Mouse (Mus musculus) stomach, embryonic 14.5 days (tissue): ENCODE measurements around the gene Rasgef1c. TPM values are rescaled to one million over a fixed set of nuclear protein-coding genes. Genes with fewer than 3 reads are reported as not detected.

ENCODE experiments used
- ATAC-seq: fragments of 200-750 bp; cut with Nextera tagmentation; 2 replicates; pipeline ENCODE4 v1.8.0; 2017; ENCODE audit warnings: low read depth, moderate TSS enrichment; ENCODE audit not compliant: insufficient number of reproducible peaks, insufficient read depth, low FRiP score
- H3K27ac ChIP-seq: fragments of 300-500 bp; sonication (generic); 2 replicates; pipeline ENCODE4 v1.5.1; 2014; ENCODE audit warnings: mild to moderate bottlenecking, low read length, moderate library complexity, mixed read lengths
- H3K27me3 ChIP-seq: fragments of 300-500 bp; sonication (generic); 2 replicates; pipeline ENCODE4 v1.6.1; 2014; ENCODE audit warnings: low read length, control low read depth, mixed read lengths; ENCODE audit not compliant: control insufficient read depth, insufficient read depth
- H3K36me3 ChIP-seq: fragments of 300-500 bp; sonication (generic); 2 replicates; pipeline ENCODE4 v1.6.1; 2014; ENCODE audit warnings: mild to moderate bottlenecking, control low read depth, low read length, moderate library complexity, mixed read lengths; ENCODE audit not compliant: control insufficient read depth, insufficient read depth
- H3K4me1 ChIP-seq: fragments of 300-500 bp; sonication (generic); 2 replicates; pipeline ENCODE4 v1.6.1; 2014; ENCODE audit warnings: low read length, control low read depth, mixed read lengths; ENCODE audit not compliant: control insufficient read depth, insufficient read depth
- H3K4me2 ChIP-seq: fragments of 300-500 bp; sonication (generic); replicated peaks from 2 replicates; pipeline ENCODE4 v1.6.1; 2014; ENCODE audit warnings: low read depth, low read length, control low read depth
- H3K4me3 ChIP-seq: fragments of 300-500 bp; sonication (generic); 2 replicates; pipeline ENCODE4 v1.5.1; 2014; ENCODE audit warnings: low read depth, low read length, control low read depth
- H3K9ac ChIP-seq: fragments of 300-500 bp; sonication (generic); replicated peaks from 2 replicates; pipeline ENCODE4 v1.6.1; 2014; ENCODE audit warnings: low read depth, mild to moderate bottlenecking, control low read depth, low read length, moderate library complexity, mixed read lengths
- H3K9me3 ChIP-seq: fragments of 300-500 bp; sonication (generic); 2 replicates; pipeline ENCODE4 v1.6.1; 2016; ENCODE audit warnings: low read depth, low read length, control low read depth; ENCODE audit not compliant: control insufficient read depth
- WGBS: fragments of 180-500 bp; shearing (Covaris S2); extraction: QIAGEN DNeasy Blood & Tissue Kit; methylation state at CpG from one replicate; pipeline ENCODE4 v1.1.7; 2014; 5-methylcytosine and 5-hydroxymethylcytosine counted together
- polyA plus RNA-seq: library from polyadenylated mRNA; unstranded; fragments of >200 nt; fragmentation: Nextera tagmentation; extraction: Ambion mirVana; gene quantifications from 2 replicates; pipeline ENCODE4 v1.2.1, GENCODE M21; 2014

Rasgef1c gene
- polyA plus RNA-seq, 1 experiment from 2014 or later, result 0.54 TPM

GRCm38 (mm10) chr11:49982881-49983280 is 81.2 kb downstream of the Rasgef1c start:
- no peak overlapping the region for H3K4me2 ChIP-seq
- H3K9me3 ChIP-seq, result no peaks in the 10 kb centered on the region
- ATAC-seq, result no peak
- no peak overlapping the region for H3K27ac ChIP-seq
- 0 out of 2 replicates have a peak, but pooled peaks cover 3% of the 10 kb centered on the region for H3K4me1 ChIP-seq
- no peak overlapping the region for H3K4me3 ChIP-seq
- no peak overlapping the region for H3K9ac ChIP-seq
- WGBS, result 51% methylated on average over 4 of the region's 4 CpGs
- no peaks in the 10 kb centered on the region for H3K27me3 ChIP-seq
- no peaks in the 10 kb centered on the region for H3K36me3 ChIP-seq

- no peak overlapping the region for H3K9ac ChIP-seq
- H3K27ac ChIP-seq, result no peak overlapping the region
- ATAC-seq, result no peak
- no peaks in the 10 kb centered on the region for H3K27me3 ChIP-seq
- H3K4me1 ChIP-seq, result 0 out of 2 replicates have a peak, but pooled peaks cover 3% of the 10 kb centered on the region
- no peak overlapping the region for H3K4me3 ChIP-seq
- no peak overlapping the region for H3K4me2 ChIP-seq
- no peaks in the 10 kb centered on the region for H3K9me3 ChIP-seq
- 78% methylated on average over 4 of the region's 4 CpGs for WGBS
- no peaks in the 10 kb centered on the region for H3K36me3 ChIP-seq
Measured at GRCm38 (mm10) chr11:49983875-49984552, 82.4 kb downstream of the Rasgef1c start.

DNA sequence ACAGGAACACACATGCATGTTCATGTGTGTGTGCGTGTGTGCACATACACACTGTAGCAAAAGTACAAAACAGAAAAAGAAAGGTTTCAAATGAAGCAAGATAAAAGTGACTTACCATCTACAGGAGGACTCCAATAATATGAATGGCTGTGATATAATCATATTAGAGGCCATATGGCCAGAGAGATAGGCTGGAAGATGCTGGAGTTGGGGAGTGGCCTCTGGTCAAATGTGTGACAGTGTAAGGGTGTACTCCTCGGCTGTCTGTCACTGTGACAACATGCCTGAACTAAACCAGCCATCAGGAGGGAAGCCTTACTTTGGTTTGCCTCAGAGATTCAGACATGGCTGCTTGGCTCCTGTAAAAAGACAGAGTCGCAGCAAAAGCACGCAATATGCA is 83.4 kb downstream of the Rasgef1c start:
- no peak overlapping the region for H3K9ac ChIP-seq
- WGBS, result 81% methylated on average over 4 of the region's 4 CpGs
- no peak overlapping the region for H3K4me3 ChIP-seq
- no peak for ATAC-seq
- no peaks in the 10 kb centered on the region for H3K36me3 ChIP-seq
- no peak overlapping the region for H3K27ac ChIP-seq
- 0 out of 2 replicates have a peak, but pooled peaks cover 3% of the 10 kb centered on the region for H3K4me1 ChIP-seq
- H3K27me3 ChIP-seq, result no peaks in the 10 kb centered on the region
- no peaks in the 10 kb centered on the region for H3K9me3 ChIP-seq
- H3K4me2 ChIP-seq, result no peak overlapping the region

- H3K9ac ChIP-seq, result no peak overlapping the region
- no peak overlapping the region for H3K4me2 ChIP-seq
- 0 out of 2 replicates have a peak, but pooled peaks cover 2% of the 10 kb centered on the region for H3K4me1 ChIP-seq
- WGBS, result 24% methylated on average over 10 of the region's 10 CpGs
- H3K27ac ChIP-seq, result no peak overlapping the region
- no peak overlapping the region for H3K4me3 ChIP-seq
- peak; percentile 65; the same call in 1 of the 2 replicates for ATAC-seq
- no peaks in the 10 kb centered on the region for H3K27me3 ChIP-seq
- no peaks in the 10 kb centered on the region for H3K36me3 ChIP-seq
- no peaks in the 10 kb centered on the region for H3K9me3 ChIP-seq
Measured at GRCm38 (mm10) chr11:49986277-49987036, 84.8 kb downstream of the Rasgef1c start.

DNA sequence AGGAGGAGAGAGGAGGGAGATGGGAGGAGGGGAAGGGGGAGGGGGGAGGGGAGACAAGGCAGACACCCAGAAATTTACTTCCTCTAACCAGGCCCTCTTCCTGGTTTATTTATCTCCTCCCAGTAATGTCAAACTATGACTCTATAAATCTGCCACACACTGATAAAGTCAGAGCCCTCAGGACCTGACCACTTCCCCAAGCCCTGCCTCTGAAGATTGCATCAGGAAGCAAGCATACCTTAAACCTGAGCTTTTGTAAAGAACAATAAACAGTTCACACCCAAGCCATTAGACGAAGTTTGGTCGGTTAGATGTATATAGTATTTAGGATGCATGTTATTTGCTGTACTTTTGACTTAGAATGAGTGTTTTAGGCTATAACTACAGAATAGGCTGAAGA is 92.9 kb downstream of the Rasgef1c start:
- Histone ChIP-seq H3K36me3 (no peaks in the 10 kb centered on the region), H3K9me3 (no peaks in the 10 kb centered on the region), H3K27me3 (no peaks in the 10 kb centered on the region), H3K9ac (no peak overlapping the region), H3K27ac (no peak overlapping the region), H3K4me2 (no peak overlapping the region), H3K4me1 (no peaks in the 10 kb centered on the region), H3K4me3 (no peak overlapping the region)
- no peak for ATAC-seq
- WGBS, result 33% methylated on average over 2 of the region's 2 CpGs

GRCm38 (mm10) chr11:49996398-49996797 is 94.8 kb downstream of the Rasgef1c start:
- Histone ChIP-seq H3K9me3 (no peaks in the 10 kb centered on the region), H3K4me1 (no peaks in the 10 kb centered on the region), H3K9ac (no peak overlapping the region), H3K4me3 (no peak overlapping the region), H3K36me3 (no peaks in the 10 kb centered on the region), H3K27ac (no peak overlapping the region), H3K4me2 (no peak overlapping the region), H3K27me3 (no peaks in the 10 kb centered on the region)
- no peak for ATAC-seq
- WGBS, result 67% methylated on average over 4 of the region's 4 CpGs

DNA sequence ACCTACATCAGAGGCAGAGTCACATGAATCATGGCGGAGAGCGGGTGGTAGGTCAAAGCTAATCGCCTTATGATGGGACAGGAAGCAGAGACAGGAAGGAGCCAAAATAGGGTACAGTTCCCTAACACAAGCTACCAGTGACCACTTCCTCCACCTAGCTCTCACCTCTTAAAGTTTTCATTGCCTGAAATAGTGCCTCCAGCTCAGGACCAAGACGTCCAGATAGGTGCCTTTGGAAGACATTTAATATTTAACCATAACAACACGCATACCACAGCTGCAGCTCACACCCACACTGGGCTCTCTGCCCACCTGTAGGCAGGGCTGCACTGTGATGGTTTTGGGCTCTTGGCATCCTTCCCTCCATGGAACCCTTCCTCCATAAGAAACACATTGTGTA is 95.7 kb downstream of the Rasgef1c start:
- H3K4me2 ChIP-seq, result no peak overlapping the region
- no peaks in the 10 kb centered on the region for H3K27me3 ChIP-seq
- H3K27ac ChIP-seq, result no peak overlapping the region
- no peaks in the 10 kb centered on the region for H3K4me1 ChIP-seq
- ATAC-seq, result no peak
- WGBS, result 70% methylated on average over 5 of the region's 5 CpGs
- H3K9ac ChIP-seq, result no peak overlapping the region
- H3K4me3 ChIP-seq, result no peak overlapping the region
- H3K36me3 ChIP-seq, result no peaks in the 10 kb centered on the region
- no peaks in the 10 kb centered on the region for H3K9me3 ChIP-seq

- Histone ChIP-seq H3K4me3 (no peak overlapping the region), H3K9ac (no peak overlapping the region), H3K4me2 (no peak overlapping the region), H3K4me1 (no peaks in the 10 kb centered on the region), H3K9me3 (no peaks in the 10 kb centered on the region), H3K36me3 (no peaks in the 10 kb centered on the region), H3K27me3 (no peaks in the 10 kb centered on the region), H3K27ac (no peak overlapping the region)
- 80% methylated on average over 4 of the region's 4 CpGs for WGBS
- no peak for ATAC-seq
Measured at GRCm38 (mm10) chr11:50002853-50003252, 101.2 kb downstream of the Rasgef1c start.
